Mouse (Mus musculus): Measurements from ENCODE around the gene Tbxa2r. TPM values are rescaled to one million over a fixed set of nuclear protein-coding genes. Genes with fewer than 3 reads are reported as not detected.

Tbxa2r gene
- total RNA-seq, 1 experiment from 2014 or later = 38.6 TPM

GRCm38 (mm10) chr10:81299585-81300351, 28.8 kb upstream of the Tbxa2r start:
- no peak for DNase-seq

GRCm38 (mm10) chr10:81300352-81300907, 28.1 kb upstream of the Tbxa2r start:
- no peak for DNase-seq

GRCm38 (mm10) chr10:81301321-81301720, 27.2 kb upstream of the Tbxa2r start:
- no peak for DNase-seq

GRCm38 (mm10) chr10:81302288-81302687, 26.2 kb upstream of the Tbxa2r start:
- DNase-seq = no peak

- no peak for DNase-seq
Measured at GRCm38 (mm10) chr10:81302781-81303218, 25.7 kb upstream of the Tbxa2r start.

- DNase-seq = no peak
Measured at GRCm38 (mm10) chr10:81303258-81303657, 25.3 kb upstream of the Tbxa2r start.

- DNase-seq = no peak
Measured at GRCm38 (mm10) chr10:81303761-81304160, 24.8 kb upstream of the Tbxa2r start.

GRCm38 (mm10) chr10:81304597-81305238, 23.8 kb upstream of the Tbxa2r start:
- DNase-seq = peak; percentile 80

GRCm38 (mm10) chr10:81305663-81306062, 22.9 kb upstream of the Tbxa2r start:
- DNase-seq = no peak

- DNase-seq = no peak
Measured at GRCm38 (mm10) chr10:81306173-81306668, 22.3 kb upstream of the Tbxa2r start.

GRCm38 (mm10) chr10:81306837-81307682, 21.5 kb upstream of the Tbxa2r start:
- DNase-seq = no peak

- DNase-seq = no peak
Measured at GRCm38 (mm10) chr10:81309571-81309970, 19.0 kb upstream of the Tbxa2r start.

- DNase-seq = no peak
Measured at GRCm38 (mm10) chr10:81313581-81313980, 14.9 kb upstream of the Tbxa2r start.

- no peak for DNase-seq
Measured at GRCm38 (mm10) chr10:81314201-81314600, 14.3 kb upstream of the Tbxa2r start.

GRCm38 (mm10) chr10:81315587-81315986, 12.9 kb upstream of the Tbxa2r start:
- DNase-seq = no peak

GRCm38 (mm10) chr10:81316338-81317060, 12.0 kb upstream of the Tbxa2r start:
- peak; percentile 70 for DNase-seq

GRCm38 (mm10) chr10:81317273-81317672, 11.3 kb upstream of the Tbxa2r start:
- DNase-seq = peak; percentile 91

GRCm38 (mm10) chr10:81318589-81319329, 9.8 kb upstream of the Tbxa2r start:
- DNase-seq = peak; percentile 87

- peak; percentile 66 for DNase-seq
Measured at GRCm38 (mm10) chr10:81319330-81319699, 9.2 kb upstream of the Tbxa2r start.

GRCm38 (mm10) chr10:81319741-81320549, 8.6 kb upstream of the Tbxa2r start:
- DNase-seq = peak; percentile 57
